Mouse (Mus musculus): Measurements from ENCODE around the gene Frem2.

The Frem2 gene

GRCm38 (mm10) chr3:53557388-53558214, 99.6 kb downstream of the Frem2 start:
- DNase-seq (ENCODE audit: low read depth, low spot score) = peak; percentile 5

- no peak for DNase-seq (ENCODE audit: low read depth, low spot score)
Measured at GRCm38 (mm10) chr3:53555031-53555952, 101.9 kb downstream of the Frem2 start.

DNA sequence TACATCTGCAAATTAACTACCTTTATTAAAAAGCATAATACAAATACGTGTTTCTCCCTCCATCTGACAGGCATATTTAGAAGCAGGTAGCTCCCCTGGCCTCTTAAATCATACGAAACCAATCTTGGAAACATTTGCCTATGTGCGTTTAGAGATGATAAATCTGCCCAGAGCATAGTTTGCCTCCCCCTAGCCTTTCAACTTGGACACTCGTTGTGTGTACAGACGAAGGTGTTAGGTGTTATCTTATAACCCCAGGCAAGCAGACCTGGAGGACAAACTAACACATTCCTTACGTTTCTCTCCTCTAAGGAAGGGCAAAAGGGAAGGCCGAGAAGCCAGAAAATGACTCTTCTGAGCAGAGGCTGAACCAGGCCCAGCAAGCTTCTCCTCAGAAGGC, 104.5 kb downstream of the Frem2 start:
- no peak for DNase-seq (ENCODE audit: low read depth, low spot score)

DNA sequence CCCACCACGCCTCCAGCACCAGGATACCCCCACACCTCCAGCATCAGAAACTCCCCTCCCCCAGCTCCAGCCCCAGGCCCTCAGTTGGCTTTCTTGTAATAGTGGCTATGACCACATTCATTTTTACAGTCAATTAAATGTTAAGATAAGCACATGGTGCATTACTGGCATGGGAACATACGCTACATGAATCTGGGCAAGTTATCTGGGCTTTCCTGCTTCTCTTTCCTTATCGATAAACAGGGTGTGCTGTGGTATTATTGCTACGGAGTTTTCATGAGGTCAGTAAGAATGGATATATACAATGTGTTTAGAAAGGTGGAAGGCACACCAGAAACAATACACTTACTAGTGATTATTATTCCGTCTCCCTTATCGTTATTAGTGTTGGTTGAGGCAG, 125.1 kb downstream of the Frem2 start:
- no peak for DNase-seq (ENCODE audit: low read depth, low spot score)

DNA sequence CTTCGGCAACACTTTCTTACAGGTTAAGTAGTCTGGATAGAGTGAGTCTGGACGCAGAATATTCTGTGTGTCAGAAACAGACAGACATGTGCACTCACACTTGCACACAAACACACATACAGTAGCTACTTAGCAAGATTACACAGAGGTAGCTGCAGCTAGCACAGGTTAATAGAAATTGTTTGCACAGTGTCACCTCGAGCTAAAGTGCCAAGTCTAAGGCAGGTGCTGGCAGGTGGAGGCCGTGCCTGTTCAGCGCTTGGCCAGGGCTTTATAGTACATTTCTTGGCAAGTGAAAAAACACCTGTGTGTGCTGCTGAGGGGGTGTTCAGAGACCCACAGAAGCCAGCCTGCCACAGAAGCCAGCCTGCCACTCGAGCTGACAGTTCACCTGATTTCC, 126.8 kb downstream of the Frem2 start:
- no peak for DNase-seq (ENCODE audit: low read depth, low spot score)

DNA sequence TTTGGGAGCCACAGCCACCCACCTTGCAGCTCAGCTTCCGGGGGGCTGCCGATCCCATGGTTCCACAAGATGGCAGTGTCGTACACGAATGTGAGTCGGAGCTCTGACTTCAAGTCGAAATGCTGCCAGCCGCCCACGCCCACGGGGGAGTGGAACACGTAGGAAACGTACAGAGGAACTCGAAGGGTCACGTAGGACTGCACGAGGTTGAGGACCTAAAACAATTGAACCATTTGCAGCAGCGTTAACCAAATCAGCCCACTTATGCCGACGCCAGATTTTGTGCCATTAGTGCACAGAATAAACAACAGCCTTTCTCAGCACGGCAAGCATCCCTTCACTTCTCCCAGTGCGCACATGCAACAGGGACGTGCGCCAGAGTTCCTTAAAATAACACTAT, 131.4 kb downstream of the Frem2 start:
- DNase-seq (ENCODE audit: low read depth, low spot score) = peak; percentile 91

GRCm38 (mm10) chr3:53522794-53523193, 134.4 kb downstream of the Frem2 start:
- no peak for DNase-seq (ENCODE audit: low read depth, low spot score)

DNA sequence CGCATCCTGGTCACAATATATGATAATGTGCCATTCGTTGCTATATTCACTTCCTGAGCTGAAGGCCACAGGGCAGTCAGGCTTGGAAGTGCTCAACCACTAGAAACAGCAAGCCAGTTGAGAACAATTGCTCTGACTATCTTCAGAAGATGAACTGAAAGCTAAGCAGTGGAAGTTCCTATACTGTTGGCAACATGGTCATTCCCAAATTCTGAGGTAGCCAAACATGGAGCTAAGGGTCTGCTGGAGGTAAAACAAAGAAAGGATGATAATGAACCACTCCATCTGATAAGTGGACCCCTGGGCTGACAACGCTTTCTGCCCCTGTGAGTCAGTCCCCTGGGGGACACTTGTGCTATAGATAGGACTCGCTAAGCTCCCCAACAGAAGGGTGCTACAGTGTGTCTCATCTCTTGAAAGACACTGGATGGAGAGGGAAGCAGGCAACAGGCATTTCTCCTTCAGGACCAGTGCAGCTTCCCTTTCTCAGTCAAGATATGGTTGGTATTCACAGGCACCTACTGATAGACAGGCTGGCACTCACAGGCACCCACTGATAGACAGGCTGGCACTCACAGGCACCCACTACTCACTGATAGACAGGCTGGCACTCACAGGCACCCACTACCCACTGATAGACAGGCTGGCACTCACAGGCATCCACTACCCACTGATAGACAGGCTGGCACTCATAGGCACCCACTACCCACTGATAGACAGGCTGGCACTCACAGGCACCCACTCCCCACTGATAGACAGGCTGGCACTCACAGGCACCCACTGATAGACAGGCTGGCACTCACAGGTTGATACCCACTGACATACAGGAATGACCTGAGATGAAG, 142.7 kb downstream of the Frem2 start:
- no peak for DNase-seq (ENCODE audit: low read depth, low spot score)

- no peak for DNase-seq (ENCODE audit: low read depth, low spot score)
Measured at GRCm38 (mm10) chr3:53513096-53513495, 144.1 kb downstream of the Frem2 start.

DNA sequence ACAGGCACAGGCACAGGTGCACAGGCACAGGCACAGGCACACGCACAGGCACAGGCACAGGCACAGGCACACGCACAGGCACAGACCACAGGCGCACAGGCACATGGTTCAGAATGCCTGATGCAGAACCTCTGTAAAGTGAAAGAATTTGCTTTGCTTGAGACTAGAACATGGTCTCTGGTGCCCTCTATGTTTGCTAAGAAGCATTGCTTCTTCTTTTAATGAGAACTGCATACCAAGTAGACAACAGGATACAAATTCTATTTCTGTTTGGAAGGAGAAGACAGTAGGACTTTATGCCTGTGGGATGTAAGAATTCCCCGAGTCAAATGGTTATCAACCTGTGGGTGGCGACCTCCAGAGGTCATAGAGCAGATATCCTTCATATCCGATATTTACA, 154.7 kb downstream of the Frem2 start:
- DNase-seq (ENCODE audit: low read depth, low spot score) = peak; percentile 66

GRCm38 (mm10) chr3:53498351-53498905, 158.7 kb downstream of the Frem2 start:
- DNase-seq (ENCODE audit: low read depth, low spot score) = no peak

GRCm38 (mm10) chr3:53488353-53488752, 168.8 kb downstream of the Frem2 start, which contains the start of gene Stoml3:
Gene Stoml3 (plus strand): TSS chr3:53488653.
- DNase-seq (ENCODE audit: low read depth, low spot score) = no peak

- no peak for DNase-seq (ENCODE audit: low read depth, low spot score)
Measured at GRCm38 (mm10) chr3:53486996-53487576, 170.1 kb downstream of the Frem2 start.

DNA sequence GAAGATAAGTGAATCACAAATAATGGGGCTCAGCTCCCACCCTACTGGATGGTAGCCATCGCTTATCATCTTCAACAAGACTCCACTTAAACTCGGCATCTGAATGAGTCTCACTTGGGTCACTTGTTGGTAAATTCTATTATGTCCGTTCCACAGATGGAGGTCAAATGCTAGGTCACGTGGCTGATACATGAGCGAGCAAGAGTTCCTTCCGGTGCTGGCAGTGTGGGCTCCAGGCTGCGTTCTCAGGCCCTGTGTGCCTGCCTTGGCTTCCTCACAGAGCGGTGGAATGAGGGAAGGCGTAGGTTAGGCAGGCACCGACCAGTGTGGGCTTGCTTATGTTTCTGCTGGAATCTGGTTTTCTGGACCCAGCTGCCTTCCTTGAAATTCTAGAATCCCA, 170.6 kb downstream of the Frem2 start:
- no peak for DNase-seq (ENCODE audit: low read depth, low spot score)

DNA sequence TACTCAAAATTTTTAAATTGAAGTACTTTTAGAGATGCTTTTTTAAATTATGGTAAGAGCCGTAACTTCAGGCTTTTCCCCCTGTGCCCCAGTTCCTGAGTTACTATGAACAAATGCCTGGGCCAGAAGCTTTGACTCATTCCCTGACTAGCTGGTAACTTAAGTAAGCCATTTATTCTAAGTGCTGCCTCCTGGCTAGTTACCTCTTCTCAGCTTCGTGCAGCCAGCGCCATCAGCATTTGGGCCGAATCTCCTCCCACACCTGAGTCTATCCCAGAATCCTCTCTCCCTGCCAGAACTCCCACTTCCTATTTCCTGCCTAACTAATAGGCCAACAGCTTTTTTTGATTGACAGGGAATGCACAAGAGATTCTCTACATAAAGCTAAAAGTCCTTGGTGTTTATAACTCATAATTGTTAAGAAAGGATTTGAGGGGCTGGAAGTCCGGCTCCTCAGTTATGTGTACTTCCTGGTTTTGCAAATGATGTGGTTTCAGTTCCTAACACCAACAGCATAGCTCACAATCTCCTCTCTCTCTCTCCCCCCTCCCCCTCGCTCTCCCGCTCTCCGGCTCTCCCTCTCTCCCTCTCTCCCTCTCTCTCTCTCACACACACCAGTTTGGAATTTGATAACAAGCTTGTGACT, 173.6 kb downstream of the Frem2 start:
- no peak for DNase-seq (ENCODE audit: low read depth, low spot score)

DNA sequence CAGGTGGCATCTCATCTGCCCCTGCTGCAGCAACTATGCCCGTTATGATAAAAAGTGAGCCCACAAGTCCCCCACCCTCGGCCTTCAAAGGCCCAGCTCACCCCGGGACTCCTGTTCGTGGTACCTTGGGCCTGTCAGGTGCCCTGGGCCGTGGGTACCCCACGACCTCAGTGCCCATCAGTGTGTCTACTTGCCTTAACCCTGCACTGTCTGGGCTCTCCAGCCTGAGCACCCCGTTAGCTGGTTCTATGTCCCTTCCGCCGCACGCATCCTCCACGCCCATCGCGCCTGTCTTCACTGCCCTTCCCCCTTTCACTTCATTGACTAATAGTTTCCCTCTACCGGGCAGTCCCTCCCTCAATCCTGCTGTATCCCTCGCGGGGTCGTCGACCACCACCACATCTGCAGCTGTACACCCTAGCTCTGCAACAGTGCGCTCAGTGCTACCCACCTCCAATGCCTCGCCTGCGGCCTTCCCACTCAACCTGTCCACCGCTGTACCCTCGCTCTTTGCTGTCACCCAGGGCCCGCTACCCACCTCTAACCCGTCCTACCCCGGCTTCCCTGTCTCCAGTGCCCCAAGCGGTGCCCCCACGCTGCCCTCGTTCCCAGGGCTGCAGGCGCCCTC, 178.6 kb downstream of the Frem2 start:
- DNase-seq (ENCODE audit: low read depth, low spot score) = no peak

DNA sequence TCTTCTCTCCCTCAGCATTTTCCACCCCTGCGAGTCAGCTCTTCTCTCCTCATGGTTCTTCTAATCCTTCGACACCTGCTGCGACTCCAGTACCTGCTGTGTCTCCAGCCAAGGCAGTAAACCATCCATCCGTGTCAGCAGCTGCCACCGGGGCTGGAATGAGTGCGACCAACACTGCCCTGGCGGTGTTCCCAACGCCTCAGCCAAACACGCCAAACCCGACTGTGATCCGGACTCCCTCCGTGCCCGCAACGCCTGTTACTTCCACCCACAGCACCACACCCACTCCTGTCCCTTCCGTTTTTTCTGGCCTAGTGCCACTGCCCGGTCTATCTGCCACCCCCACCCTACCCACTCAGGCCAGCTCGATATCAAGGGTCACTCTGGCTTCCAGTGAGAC, 179.7 kb downstream of the Frem2 start:
- DNase-seq (ENCODE audit: low read depth, low spot score) = no peak

DNA sequence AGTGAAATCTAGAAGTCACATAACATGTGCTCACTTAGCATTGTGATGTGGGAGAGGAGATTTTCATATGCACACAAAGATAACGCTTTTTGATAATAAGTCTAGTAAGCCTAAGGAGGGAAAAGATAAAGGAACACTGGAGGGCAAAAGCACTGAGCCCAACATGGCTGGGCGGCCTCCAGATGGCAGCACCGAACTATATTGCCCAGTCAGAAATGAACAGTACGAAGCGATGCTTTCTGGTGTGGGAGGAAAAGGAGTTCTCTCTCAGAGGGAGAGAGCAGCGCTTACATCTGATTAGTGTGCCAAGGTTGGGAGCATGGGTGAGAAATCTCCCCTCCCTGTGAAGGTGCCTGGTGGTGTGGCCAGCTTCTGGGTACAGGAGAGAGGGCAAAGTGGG, 181.3 kb downstream of the Frem2 start:
- peak; percentile 60 for DNase-seq (ENCODE audit: low read depth, low spot score)

DNA sequence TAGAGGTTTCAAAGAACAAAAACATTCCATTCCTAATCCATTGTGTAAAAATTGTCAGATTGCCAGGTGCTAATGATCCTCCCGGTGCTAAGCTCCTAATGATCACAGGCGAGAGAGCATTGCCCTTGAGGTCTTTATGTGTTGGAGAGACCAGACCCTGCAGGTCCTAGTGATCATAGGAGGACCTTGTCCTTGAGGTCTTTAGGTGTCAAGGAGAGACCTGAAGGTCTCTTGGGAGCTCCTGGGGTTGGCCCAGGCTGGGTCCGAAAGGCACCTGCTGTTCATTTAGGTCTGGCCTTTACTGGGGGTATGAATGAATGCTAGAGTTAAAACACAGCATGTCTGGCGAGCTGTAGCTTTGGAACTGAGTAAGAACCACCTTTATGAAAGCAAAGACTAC, 183.0 kb downstream of the Frem2 start:
- DNase-seq (ENCODE audit: low read depth, low spot score) = no peak

GRCm38 (mm10) chr3:53472061-53472460, 185.1 kb downstream of the Frem2 start:
- no peak for DNase-seq (ENCODE audit: low read depth, low spot score)
